Mouse (Mus musculus) kidney, adult 2 months (tissue): ENCODE measurements around the gene Nav2. TPM values are rescaled to one million over a fixed set of nuclear protein-coding genes. Genes with fewer than 3 reads are reported as not detected.
A peak's percentile ranks its signal among the peaks of the same experiment; 100 is the strongest.

Experiments used
- DNase-seq: peaks from one replicate; pipeline ENCODE4 v3.0.0; 2021
- H3K27ac ChIP-seq: fragments of 200-500 bp; 2 replicates; pipeline ENCODE4 v1.5.1; 2012; ENCODE audit warnings: low read depth, low read length, control low read depth, inconsistent platforms; ENCODE audit not compliant: insufficient read depth
- H3K27me3 ChIP-seq: fragments of 200-500 bp; replicated peaks from 2 replicates; pipeline ENCODE4 v1.6.1; 2012; ENCODE audit warnings: mild to moderate bottlenecking, moderate library complexity, low read length, inconsistent platforms; ENCODE audit not compliant: control insufficient read depth, insufficient read depth
- H3K36me3 ChIP-seq: fragments of 200-500 bp; 2 replicates; pipeline ENCODE4 v1.6.1; 2012; ENCODE audit warnings: mild to moderate bottlenecking, moderate library complexity, low read length, inconsistent platforms; ENCODE audit not compliant: control insufficient read depth, insufficient read depth
- H3K4me1 ChIP-seq: fragments of 200-500 bp; 2 replicates; pipeline ENCODE4 v1.6.1; 2011; ENCODE audit warnings: low read length; ENCODE audit not compliant: control insufficient read depth, insufficient read depth
- H3K4me3 ChIP-seq: fragments of 200-500 bp; 2 replicates; pipeline ENCODE4 v1.5.1; 2011; ENCODE audit warnings: mild to moderate bottlenecking, low read depth, low read length, control low read depth; ENCODE audit not compliant: insufficient read depth
- CTCF ChIP-seq: fragments of 200-500 bp; conservative IDR thresholded peaks from 2 replicates; pipeline ENCODE4 v1.5.1; 2011; ENCODE audit warnings: low read depth, mild to moderate bottlenecking, control low read depth, low read length, moderate library complexity, mixed read lengths; ENCODE audit not compliant: insufficient read depth, insufficient read length
- POLR2A ChIP-seq: fragments of 200-500 bp; IDR thresholded peaks from one replicate; pipeline ENCODE4 v1.6.1; 2011; ENCODE audit warnings: low read depth, low read length, control low read depth
- WGBS: fragments of 180-500 bp; shearing (Covaris S2); methylation state at CpG from one replicate; pipeline ENCODE4 v1.1.7; 2018; 5-methylcytosine and 5-hydroxymethylcytosine counted together
- polyA plus RNA-seq: library from polyadenylated mRNA; depleted of rRNA; stranded (reverse); fragments of >200 nt; gene quantifications from 2 replicates; pipeline ENCODE4 v1.2.3, GENCODE M21; 2012

The Nav2 gene
- polyA plus RNA-seq, 1 experiment = 18.3 TPM

DNA sequence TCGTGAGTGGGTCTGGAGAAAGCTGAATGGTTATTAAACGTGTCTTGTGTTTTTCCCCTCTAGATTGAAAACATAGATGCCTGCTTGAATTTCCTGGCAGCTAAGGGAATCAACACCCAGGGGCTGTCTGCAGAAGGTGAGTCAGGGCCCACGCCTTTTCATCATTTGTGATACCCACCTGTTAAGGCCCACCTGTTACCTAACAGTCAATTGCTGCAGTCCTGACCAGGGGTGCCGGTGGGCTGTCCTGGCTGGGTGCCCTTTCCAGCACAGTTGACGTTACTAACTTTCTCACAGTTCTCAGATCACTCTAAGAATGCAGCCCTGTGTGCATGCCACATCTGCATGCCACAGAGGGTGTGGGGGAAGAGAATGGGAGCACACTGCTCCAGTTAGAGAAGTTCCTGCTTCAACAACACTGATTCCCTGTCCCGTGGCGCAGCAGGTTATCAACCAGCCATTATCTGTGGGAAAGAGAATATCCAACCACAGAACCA is 489.6 kb downstream of the Nav2 start:
- Histone ChIP-seq H3K27ac (no peak overlapping the region), H3K4me3 (no peak overlapping the region), H3K36me3 (no peaks in the 10 kb centered on the region), H3K4me1 (no peaks in the 10 kb centered on the region; the same call in 1 of the 2 replicates), H3K27me3 (no peaks in the 10 kb centered on the region)
- TF ChIP-seq POLR2A = no peak
- TF ChIP-seq CTCF = no peak
- 66% methylated on average over 7 of the region's 7 CpGs for WGBS
- no peak for DNase-seq

DNA sequence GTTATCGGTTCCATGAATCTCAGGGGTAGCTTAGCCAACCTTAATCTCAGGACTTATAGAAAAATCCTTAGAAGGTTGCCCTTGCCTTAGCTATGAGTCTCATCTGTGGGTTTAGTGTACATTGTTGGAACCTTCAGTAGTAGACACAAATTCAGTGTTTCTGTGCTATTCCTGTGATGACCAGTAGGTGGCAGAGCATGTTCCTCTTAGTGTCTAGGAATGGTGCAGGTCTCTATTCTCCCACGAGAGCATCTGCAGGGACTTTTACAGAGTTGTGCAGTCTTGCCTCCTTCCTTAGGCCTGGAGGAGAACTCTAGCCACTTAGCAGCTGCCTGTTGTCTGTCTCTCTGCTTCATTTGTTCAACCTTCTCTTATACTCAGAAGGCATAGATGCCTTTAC is 490.8 kb downstream of the Nav2 start:
- H3K27ac ChIP-seq = no peak overlapping the region
- peak; percentile 67 for DNase-seq
- H3K4me1 ChIP-seq = no peaks in the 10 kb centered on the region; the same call in 1 of the 2 replicates
- no peak overlapping the region for H3K4me3 ChIP-seq
- no peaks in the 10 kb centered on the region for H3K27me3 ChIP-seq
- TF ChIP-seq POLR2A = no peak
- TF ChIP-seq CTCF = peak; percentile 59
- 36% methylated on average over 2 of the region's 2 CpGs for WGBS
- H3K36me3 ChIP-seq = no peaks in the 10 kb centered on the region

DNA sequence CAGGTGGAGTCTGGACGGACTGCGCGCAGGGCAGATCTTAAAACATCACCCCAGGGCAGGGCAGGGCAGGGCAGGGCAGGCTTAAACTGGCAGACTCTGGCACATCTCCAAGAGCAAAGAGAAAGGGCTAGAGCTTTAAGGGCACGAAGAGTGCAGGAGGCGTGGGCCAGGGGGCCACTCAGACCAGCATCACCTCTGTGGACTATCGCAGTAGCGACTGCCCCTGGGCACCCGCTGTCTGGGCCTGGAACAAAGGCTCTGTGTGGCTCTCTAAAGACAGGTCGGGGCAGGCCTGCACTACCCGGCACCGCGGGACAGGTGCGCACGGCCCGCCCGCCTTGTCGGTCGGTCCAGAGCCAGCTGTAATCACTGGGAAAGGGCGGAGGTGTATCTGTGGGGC is 491.9 kb downstream of the Nav2 start:
- no peak overlapping the region for H3K27ac ChIP-seq
- H3K4me3 ChIP-seq = no peak overlapping the region
- H3K27me3 ChIP-seq = no peaks in the 10 kb centered on the region
- DNase-seq = no peak
- no peaks in the 10 kb centered on the region; the same call in 1 of the 2 replicates for H3K4me1 ChIP-seq
- TF ChIP-seq CTCF = no peak
- H3K36me3 ChIP-seq = no peaks in the 10 kb centered on the region
- 82% methylated on average over 19 of the region's 19 CpGs for WGBS

DNA sequence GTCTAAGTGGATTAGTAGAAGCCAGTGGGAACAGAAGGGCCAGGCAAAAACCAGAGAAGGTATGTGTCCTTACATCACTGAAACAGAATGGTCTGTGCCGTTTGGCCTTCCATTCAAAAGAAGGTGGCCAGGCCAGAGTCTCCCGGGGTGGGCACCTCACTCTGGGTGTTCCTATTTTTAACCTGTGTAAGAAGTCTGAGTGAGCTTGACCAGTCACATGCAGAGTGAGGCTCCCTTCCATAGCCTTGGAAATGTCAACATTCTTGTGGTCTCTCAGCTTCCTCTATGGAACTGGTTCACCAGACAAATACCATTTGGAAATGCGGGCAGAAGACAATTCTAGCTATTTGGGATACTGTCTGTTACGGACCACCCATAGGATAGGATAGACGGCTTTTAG is 494.0 kb downstream of the Nav2 start:
- TF ChIP-seq CTCF = no peak
- no peak for TF ChIP-seq POLR2A
- H3K27me3 ChIP-seq = no peaks in the 10 kb centered on the region
- 92% methylated on average over 5 of the region's 5 CpGs for WGBS
- no peaks in the 10 kb centered on the region; the same call in 1 of the 2 replicates for H3K4me1 ChIP-seq
- no peak for DNase-seq
- H3K36me3 ChIP-seq = no peaks in the 10 kb centered on the region
- no peak overlapping the region for H3K27ac ChIP-seq
- no peak overlapping the region for H3K4me3 ChIP-seq

DNA sequence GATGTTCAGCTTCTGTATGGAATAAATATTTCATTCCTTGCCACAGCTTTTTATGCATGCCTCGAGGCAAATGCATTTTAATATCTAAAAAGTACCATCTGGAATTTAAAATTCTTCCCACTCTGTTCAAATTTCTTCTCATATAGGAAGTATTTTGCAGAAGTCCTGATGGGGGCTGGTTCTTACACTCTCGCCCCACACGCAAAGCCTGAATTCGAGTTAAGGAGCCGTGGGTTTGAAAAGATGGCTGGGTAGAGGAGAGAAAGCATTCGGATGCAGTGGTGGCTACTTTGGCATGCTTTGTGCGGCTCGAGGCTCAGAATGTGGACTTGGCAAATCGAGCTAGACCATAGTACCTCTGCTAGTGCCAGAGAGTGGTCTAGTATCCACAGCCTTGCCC is 499.2 kb downstream of the Nav2 start:
- no peak for TF ChIP-seq CTCF
- no peak for TF ChIP-seq POLR2A
- 89% methylated on average over 9 of the region's 9 CpGs for WGBS
- Histone ChIP-seq H3K4me1 (no peaks in the 10 kb centered on the region), H3K4me3 (no peak overlapping the region), H3K36me3 (no peaks in the 10 kb centered on the region), H3K27ac (no peak overlapping the region), H3K27me3 (no peaks in the 10 kb centered on the region)
- DNase-seq = no peak

DNA sequence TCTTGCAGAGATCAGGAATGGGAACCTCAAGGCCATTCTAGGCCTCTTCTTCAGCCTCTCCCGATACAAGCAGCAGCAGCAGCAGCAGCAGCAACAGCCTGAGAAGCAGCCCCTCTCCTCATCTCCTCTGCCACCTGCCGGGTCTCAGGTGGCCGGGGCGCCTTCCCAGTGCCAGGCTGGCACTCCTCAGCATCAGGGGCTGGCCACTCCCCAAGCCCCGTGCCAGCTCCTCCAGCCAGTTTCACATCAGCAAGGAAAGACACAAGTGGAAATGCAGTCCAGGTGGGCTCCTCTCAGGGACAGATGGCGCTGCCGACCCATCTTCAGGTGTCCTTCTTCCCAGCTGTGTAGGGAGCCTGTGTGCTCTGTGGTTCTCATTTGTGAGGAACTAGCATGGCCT is 500.1 kb downstream of the Nav2 start:
- Histone ChIP-seq H3K4me3 (no peak overlapping the region), H3K27ac (no peak overlapping the region), H3K27me3 (no peaks in the 10 kb centered on the region), H3K4me1 (no peaks in the 10 kb centered on the region), H3K36me3 (no peaks in the 10 kb centered on the region)
- no peak for TF ChIP-seq CTCF
- TF ChIP-seq POLR2A = no peak
- WGBS = 92% methylated on average over 7 of the region's 7 CpGs
- no peak for DNase-seq

DNA sequence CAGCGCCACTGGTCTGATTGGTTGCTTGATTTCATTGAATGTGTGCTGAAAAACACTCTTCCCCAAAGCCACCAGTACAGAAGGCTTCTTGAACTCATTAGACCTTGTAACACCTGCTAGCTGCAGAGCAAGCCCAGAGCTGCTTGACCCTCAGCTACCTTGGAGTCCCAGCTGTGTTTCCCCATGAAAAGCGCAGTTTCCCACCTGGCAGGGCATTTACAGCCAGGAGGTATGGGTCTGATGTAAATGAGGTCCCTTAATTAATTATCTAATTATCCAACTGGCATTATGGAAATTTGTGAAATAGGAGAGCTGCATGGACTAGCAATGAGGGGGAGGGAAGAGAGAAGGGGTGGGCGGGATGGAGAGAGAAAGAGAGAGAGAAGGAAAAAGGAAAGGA is 500.7 kb downstream of the Nav2 start:
- 85% methylated on average over 3 of the region's 3 CpGs for WGBS
- Histone ChIP-seq H3K36me3 (no peaks in the 10 kb centered on the region), H3K27me3 (no peaks in the 10 kb centered on the region), H3K27ac (no peak overlapping the region), H3K4me3 (no peak overlapping the region), H3K4me1 (no peaks in the 10 kb centered on the region)
- no peak for TF ChIP-seq CTCF
- TF ChIP-seq POLR2A = no peak
- no peak for DNase-seq
